Mouse (Mus musculus) liver, embryonic 14.5 days (tissue): Measurements from ENCODE around the gene Pxmp4.

Experiments
- CTCF ChIP-seq: IDR thresholded peaks from 2 replicates; pipeline ENCODE4 v1.5.1; 2016; ENCODE audit warnings: antibody characterized with exemption, low read depth, control low read depth
- EP300 ChIP-seq: IDR thresholded peaks from 2 replicates; pipeline ENCODE4 v1.6.1; 2016; ENCODE audit warnings: antibody characterized with exemption, low read depth

GRCm38 (mm10) chr2:154603007-154603637 lies 386 bp downstream of the Pxmp4 start:
- TF ChIP-seq CTCF (no peak), EP300 (no peak)
